Mouse (Mus musculus) Patski (cell line): Measurements from ENCODE around the gene Sypl. TPM values are rescaled to one million over a fixed set of nuclear protein-coding genes. Genes with fewer than 3 reads are reported as not detected.

Source experiments
- ATAC-seq: fragments of 100-300 bp; one replicate; pipeline ENCODE4 v1.8.0; 2021
- CTCF ChIA-PET: fragments of 350-600 bp; sonication (Branson Sonifier 250); formaldehyde crosslinking; loops from one replicate; lab custom pipeline; 2022; ENCODE audit warnings: inconsistent platforms; lab: Charles Lee
- POLR2A ChIA-PET: fragments of 350-600 bp; sonication (Branson Sonifier 250); formaldehyde crosslinking; loops from one replicate; lab custom pipeline; 2022; ENCODE audit warnings: antibody characterized with exemption, inconsistent platforms; lab: Charles Lee
- DNase-seq: peaks from one replicate; pipeline ENCODE4 v3.0.0-alpha.2; 2011; ENCODE audit warnings: low read depth, low spot score
- H3K27me3 ChIP-seq: fragments of 371-371 bp; one replicate; pipeline ENCODE4 v1.5.1; 2021
- CTCF ChIP-seq: fragments of 100-300 bp; IDR thresholded peaks from one replicate; pipeline ENCODE4 v1.5.1; 2021
- in situ Hi-C: fragments of 300-500 bp; cut with MboI; formaldehyde crosslinking; loops from 3 replicates; pipeline ENCODE4 v1.11.1; 2018; ENCODE audit warnings: low pct_unique_long_range_greater_than_20kb, mixed read lengths
- polyA plus RNA-seq: library from polyadenylated mRNA; unstranded; gene quantifications from one replicate; pipeline ENCODE4 v1.2.3, GENCODE M21; 2021

The Sypl gene
- polyA plus RNA-seq, 1 experiment from 2014 or later: 92.5 TPM

DNA sequence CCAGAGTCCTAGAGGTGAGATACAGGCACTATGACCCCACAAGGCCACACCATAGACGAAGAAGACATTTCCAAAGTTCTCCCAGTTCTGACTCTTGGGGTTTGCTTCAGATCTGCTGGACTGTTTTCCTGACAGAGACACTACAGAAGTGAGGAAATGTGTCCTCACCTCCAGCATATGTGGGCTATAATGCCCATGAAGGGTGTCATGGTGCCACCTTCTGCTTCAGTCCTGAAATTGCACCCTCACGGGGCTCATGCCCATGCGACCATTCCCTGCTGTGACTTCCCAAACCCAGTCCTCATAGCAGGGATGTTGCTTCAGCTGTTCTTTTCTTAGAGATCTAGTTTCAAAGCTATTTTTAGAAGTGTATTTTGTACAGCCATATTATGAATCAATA is 56.3 kb downstream of the Sypl start:
- TF ChIP-seq CTCF: peak; percentile 85
- DNase-seq (no peak), ATAC-seq (no peak)
- CTCF ChIA-PET: interaction anchor here (0.8 to 2.3 kb wide), 7 partner anchors 9 to 100 kb away, joined by 3 to 15 read pairs (median 8); no protein-coding TSS in a partner anchor
- in situ Hi-C loops: loop anchor here (5.0 kb wide), 3 partner anchors 68 to 373 kb away; no protein-coding TSS in a partner anchor
- H3K27me3 ChIP-seq: peaks cover 6% of the 10 kb centered on the region
- POLR2A ChIA-PET: no interaction called here

DNA sequence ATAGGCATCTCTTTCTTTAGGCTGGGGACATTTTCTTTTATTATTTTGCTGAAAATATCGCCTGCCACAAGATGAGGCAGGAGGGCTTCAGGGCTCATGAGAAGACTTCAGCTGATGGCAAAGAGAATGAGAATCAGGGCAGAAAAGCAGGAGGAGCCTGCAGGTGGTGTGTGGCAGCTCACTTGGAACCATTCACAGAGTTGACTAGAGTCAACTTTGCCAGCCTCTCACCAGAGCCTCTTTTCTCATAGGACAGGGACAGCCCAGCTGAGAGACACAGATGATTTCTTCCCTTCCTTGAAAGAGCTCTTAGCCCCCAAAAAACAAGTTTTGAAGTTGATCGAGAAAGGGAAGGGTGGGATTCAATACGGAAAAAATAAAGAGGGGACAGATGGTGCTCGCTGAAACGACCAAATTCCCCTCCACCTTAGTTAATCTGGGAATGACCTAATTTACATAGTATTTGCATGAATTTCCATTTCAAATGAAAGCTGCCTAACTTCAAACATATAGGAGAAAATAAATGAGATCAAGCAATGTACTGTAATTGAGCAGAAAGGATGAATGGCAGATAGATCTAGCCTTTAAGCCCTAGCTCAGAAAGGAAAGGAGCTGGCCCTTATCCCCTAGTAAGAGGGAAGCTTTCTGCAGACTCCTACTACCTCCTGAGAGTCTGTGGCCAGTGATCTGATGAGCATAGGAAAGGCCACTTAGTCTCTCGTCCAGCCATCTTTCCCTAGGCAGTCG is 60.5 kb downstream of the Sypl start:
- ChIA-PET POLR2A (no interaction called here), CTCF (interaction anchor here (1.0 to 1.3 kb wide), 2 partner anchors 18 to 94 kb away, joined by 3 to 4 read pairs; no protein-coding TSS in a partner anchor)
- in situ Hi-C loops: loop anchor here (5.0 kb wide), 3 partner anchors 72 to 377 kb away; no protein-coding TSS in a partner anchor
- no peak for TF ChIP-seq CTCF
- ATAC-seq: no peak
- peaks cover 6% of the 10 kb centered on the region for H3K27me3 ChIP-seq
- no peak for DNase-seq

- in situ Hi-C loops: no loop called here
- ATAC-seq (no peak), DNase-seq (no peak)
- H3K27me3 ChIP-seq: peaks cover 6% of the 10 kb centered on the region
- TF ChIP-seq CTCF: no peak
- ChIA-PET CTCF (no interaction called here), POLR2A (no interaction called here)
Measured at GRCm38 (mm10) chr12:33015103-33015502, 61.4 kb downstream of the Sypl start.

DNA sequence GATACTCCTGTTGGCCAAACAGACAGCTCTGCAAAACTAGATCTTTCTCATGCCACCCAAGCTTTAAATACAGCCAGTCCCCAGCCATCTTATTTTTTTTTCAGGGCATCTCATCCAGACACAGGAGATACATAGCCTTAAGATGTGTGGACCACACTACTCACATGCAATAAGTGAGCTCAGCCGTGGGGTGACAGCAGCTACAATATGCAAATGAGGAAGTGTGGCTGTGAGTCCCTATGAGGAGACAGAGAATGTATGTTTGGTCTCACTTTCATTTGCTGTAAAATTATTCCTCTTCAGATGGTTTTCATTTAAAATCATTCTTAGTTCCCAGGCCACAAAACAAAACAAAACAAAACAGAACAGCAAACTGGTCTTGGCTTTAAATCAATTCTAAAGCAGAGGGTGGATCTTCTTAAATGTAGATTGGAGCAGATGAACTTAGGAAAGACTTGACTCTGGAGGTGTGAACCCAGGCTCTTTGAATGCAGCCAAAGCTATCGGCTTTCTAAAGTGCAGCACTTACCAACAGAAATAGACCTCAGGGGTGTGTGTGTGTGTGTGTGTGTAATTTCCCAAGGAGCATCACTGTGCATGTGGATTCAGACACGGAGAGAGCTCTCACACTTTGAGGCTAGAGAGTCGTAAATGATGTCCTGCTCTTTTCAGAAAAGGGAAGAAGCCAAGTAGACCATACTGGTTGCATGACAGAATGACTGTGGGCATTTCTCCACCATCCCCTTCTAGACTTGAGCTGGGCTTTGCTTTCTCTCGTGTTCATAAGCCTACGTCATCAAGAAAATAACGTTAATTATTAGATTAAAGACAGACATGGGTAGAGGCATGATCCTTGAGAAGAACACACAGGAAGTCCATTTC is 63.4 kb downstream of the Sypl start:
- ChIA-PET CTCF (interaction anchor here (1.2 to 1.3 kb wide), 2 partner anchors 76 to 106 kb away, joined by 3 to 4 read pairs; no protein-coding TSS in a partner anchor), POLR2A (interaction anchor here (0.7 kb wide), 1 partner anchor 96 kb away, joined by 4 read pairs; no protein-coding TSS in a partner anchor)
- in situ Hi-C loops: no loop called here
- no peak for TF ChIP-seq CTCF
- H3K27me3 ChIP-seq: peaks cover 3% of the 10 kb centered on the region
- ATAC-seq: no peak
- no peak for DNase-seq

- ATAC-seq (no peak), DNase-seq (no peak)
- ChIA-PET POLR2A (no interaction called here), CTCF (interaction anchor here (0.5 kb wide), 1 partner anchor 362 kb away, joined by 3 read pairs; no protein-coding TSS in a partner anchor)
- H3K27me3 ChIP-seq: peaks cover 3% of the 10 kb centered on the region
- TF ChIP-seq CTCF: no peak
- in situ Hi-C loops: no loop called here
Measured at GRCm38 (mm10) chr12:33018601-33019000, 64.9 kb downstream of the Sypl start.

GRCm38 (mm10) chr12:33020011-33020410 is 66.3 kb downstream of the Sypl start:
- POLR2A ChIA-PET: interaction anchor here (0.6 kb wide), 2 partner anchors 24 to 97 kb away, joined by 3 to 4 read pairs; no protein-coding TSS in a partner anchor
- ATAC-seq (peak; percentile 78), DNase-seq (peak; percentile 41)
- CTCF ChIA-PET: interaction anchor here (1.6 to 2.0 kb wide), 2 partner anchors 10 to 15 kb away, joined by 4 to 5 read pairs; no protein-coding TSS in a partner anchor
- in situ Hi-C loops: no loop called here
- no peaks in the 10 kb centered on the region for H3K27me3 ChIP-seq
- no peak for TF ChIP-seq CTCF

DNA sequence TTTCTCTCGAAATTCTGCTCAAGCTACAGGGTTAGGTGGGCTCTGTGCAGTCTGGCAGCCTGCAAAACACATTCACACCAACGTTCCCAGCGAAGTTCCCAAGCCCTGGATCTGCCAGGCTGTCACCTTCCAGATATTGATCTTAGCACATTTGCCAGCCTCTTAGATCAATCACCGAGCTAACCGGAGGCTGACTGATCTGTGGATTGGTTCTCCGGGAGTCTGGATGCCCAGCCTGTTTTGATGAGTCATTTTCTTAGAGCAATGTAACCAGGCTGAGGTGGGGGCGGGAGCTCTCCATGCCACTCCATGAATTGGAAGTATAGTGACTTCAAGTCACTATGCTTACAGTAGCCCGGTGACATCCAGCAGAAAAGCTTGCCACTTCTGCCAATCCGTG is 67.4 kb downstream of the Sypl start:
- DNase-seq: no peak
- in situ Hi-C loops: no loop called here
- ATAC-seq: no peak
- H3K27me3 ChIP-seq: no peaks in the 10 kb centered on the region
- ChIA-PET CTCF (no interaction called here), POLR2A (no interaction called here)
- no peak for TF ChIP-seq CTCF

DNA sequence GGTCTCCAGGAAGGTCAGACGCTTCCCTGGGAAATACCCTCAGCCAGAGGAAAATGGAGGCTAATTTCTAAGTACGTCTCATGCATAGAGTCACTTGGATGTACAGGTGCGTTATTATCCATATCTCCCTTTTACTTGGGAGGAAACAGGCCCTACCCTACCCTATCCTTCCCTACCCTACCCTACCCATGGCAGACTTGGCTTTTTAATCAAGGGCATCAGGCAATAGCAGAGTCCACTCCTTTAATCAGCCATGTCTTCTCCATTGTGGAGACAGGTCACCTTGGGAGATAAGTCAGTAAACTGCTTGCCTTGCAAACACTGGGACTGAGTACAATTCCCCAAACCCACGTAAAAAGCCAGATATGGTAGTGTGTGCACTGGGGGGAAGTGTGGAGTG is 68.1 kb downstream of the Sypl start:
- H3K27me3 ChIP-seq: no peaks in the 10 kb centered on the region

DNA sequence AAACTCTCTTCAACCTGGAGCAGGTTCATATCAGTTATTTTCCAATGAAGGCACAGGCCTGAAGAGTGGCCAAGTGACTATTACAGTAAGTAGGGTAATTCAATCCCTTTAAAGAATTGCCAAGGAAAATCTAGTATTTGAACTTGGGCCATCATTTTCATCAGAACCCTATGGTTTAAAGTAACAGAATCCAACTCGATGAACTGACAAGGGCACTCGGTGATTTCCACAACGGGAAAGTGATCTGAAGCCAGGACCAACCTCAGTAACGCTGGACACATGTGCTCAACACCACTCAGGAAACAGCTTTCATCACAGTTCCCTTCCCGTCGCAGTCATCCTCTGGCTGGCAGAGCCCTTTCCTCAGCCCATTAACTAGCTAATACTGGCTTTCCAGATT is 70.8 kb downstream of the Sypl start:
- CTCF ChIA-PET: no interaction called here
- in situ Hi-C loops: no loop called here
- H3K27me3 ChIP-seq: no peaks in the 10 kb centered on the region
- ATAC-seq: no peak
- POLR2A ChIA-PET: no interaction called here
- DNase-seq: no peak
- no peak for TF ChIP-seq CTCF

More for the DNA sequence above, 68.1 kb downstream of the Sypl start:
- DNase-seq (no peak), ATAC-seq (no peak)
- no peak for TF ChIP-seq CTCF
- POLR2A ChIA-PET: no interaction called here
- in situ Hi-C loops: no loop called here
- CTCF ChIA-PET: no interaction called here

DNA sequence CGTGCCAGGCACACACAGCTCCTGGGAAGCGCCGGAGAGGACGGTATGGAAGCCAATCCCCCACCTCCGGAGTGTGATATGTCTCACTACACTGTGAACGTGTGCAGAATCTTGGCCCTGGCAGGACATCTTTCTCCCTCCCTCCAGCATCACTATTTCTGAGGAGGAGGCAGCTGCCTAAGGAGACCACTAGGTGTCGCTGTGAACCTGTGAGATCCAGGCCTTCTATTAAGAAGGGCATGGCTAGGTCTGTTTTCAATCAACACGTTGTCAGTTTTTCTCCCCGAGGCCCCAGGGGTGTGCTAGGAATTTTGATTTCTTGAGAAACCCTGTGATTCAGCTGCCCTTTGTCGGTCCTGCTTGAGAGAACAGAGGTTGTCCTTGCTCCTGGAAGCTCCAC is 73.4 kb downstream of the Sypl start:
- in situ Hi-C loops: loop anchor here (5.0 kb wide), 4 partner anchors 85 to 395 kb away; no protein-coding TSS in a partner anchor
- ChIA-PET POLR2A (interaction anchor here (0.9 kb wide), 1 partner anchor 248 kb away, joined by 3 read pairs; no protein-coding TSS in a partner anchor), CTCF (interaction anchor here (0.7 to 3.6 kb wide), 12 partner anchors 9 to 378 kb away, joined by 3 to 12 read pairs (median 3); no protein-coding TSS in a partner anchor)
- peak; percentile 93 for TF ChIP-seq CTCF
- ATAC-seq (peak; percentile 76), DNase-seq (no peak)
- no peaks in the 10 kb centered on the region for H3K27me3 ChIP-seq
